Mouse (Mus musculus): Measurements from ENCODE around the gene Herc2. TPM values are rescaled to one million over a fixed set of nuclear protein-coding genes. Genes with fewer than 3 reads are reported as not detected.

The Herc2 gene
- total and polyA plus RNA-seq, 3 experiments: 4.0 to 51.5 (median 39.1) TPM

- Histone ChIP-seq H3K36me3 (replicated peaks) (peaks cover 84% of the 10 kb centered on the region), H3K27me3 (ENCODE audit: insufficient read depth, low read length) (no peaks in the 10 kb centered on the region)
Observed at GRCm38 (mm10) chr7:56089097-56089496, 39.1 kb downstream of the Herc2 start.

GRCm38 (mm10) chr7:56091445-56091844 lies 41.4 kb downstream of the Herc2 start:
- DNase-seq (ENCODE audit: low spot score) (no peak), ATAC-seq (ENCODE audit: extremely low read depth, insufficient number of reproducible peaks, low FRiP score, poor library complexity, severe bottlenecking) (no peak)
- Histone ChIP-seq H3K4me3 (ENCODE audit: low read depth, low read length) (no peak overlapping the region), H3K9me3 (replicated peaks) (no peaks in the 10 kb centered on the region), H3K27me3 (ENCODE audit: insufficient read depth, low read length) (no peaks in the 10 kb centered on the region), H3K36me3 (replicated peaks) (peaks cover 85% of the 10 kb centered on the region), H3K4me1 (ENCODE audit: insufficient read depth, low read depth, low read length) (no peaks in the 10 kb centered on the region)
- TF ChIP-seq POLR2AphosphoS5 (IDR thresholded peaks at IDR 0.05; ENCODE audit: insufficient replicate concordance, low read depth, low read length) (no peak), TAL1 (conservative IDR thresholded peaks at IDR 0.05; ENCODE audit: low read depth, low read length) (no peak), GATA1 (IDR thresholded peaks at IDR 0.05; ENCODE audit: borderline replicate concordance, low read length) (no peak), CTCF (IDR thresholded peaks at IDR 0.05; ENCODE audit: low read depth, low read length) (no peak), GATA2 (IDR thresholded peaks at IDR 0.05; ENCODE audit: borderline replicate concordance, low read depth, low read length) (no peak)

More at GRCm38 (mm10) chr7:56089097-56089496, 39.1 kb downstream of the Herc2 start:
- ATAC-seq (ENCODE audit: extremely low read depth, insufficient number of reproducible peaks, low FRiP score, poor library complexity, severe bottlenecking) (no peak), DNase-seq (ENCODE audit: low spot score) (no peak)
- no peak overlapping the region for H3K4me3 ChIP-seq (ENCODE audit: low read depth, low read length)
- H3K4me1 ChIP-seq (ENCODE audit: insufficient read depth, low read depth, low read length): no peaks in the 10 kb centered on the region
- H3K9me3 ChIP-seq (replicated peaks): no peaks in the 10 kb centered on the region
- TF ChIP-seq TAL1 (conservative IDR thresholded peaks at IDR 0.05; ENCODE audit: low read depth, low read length): no peak
- no peak for TF ChIP-seq CTCF (IDR thresholded peaks at IDR 0.05; ENCODE audit: low read depth, low read length)
- no peak for TF ChIP-seq POLR2AphosphoS5 (IDR thresholded peaks at IDR 0.05; ENCODE audit: insufficient replicate concordance, low read depth, low read length)
- no peak for TF ChIP-seq GATA2 (IDR thresholded peaks at IDR 0.05; ENCODE audit: borderline replicate concordance, low read depth, low read length)
- TF ChIP-seq GATA1 (IDR thresholded peaks at IDR 0.05; ENCODE audit: borderline replicate concordance, low read length): no peak

- no peak for ATAC-seq (ENCODE audit: extremely low read depth, insufficient number of reproducible peaks, low FRiP score, poor library complexity, severe bottlenecking)
- no peak overlapping the region for H3K4me3 ChIP-seq (ENCODE audit: low read depth, low read length)
- no peak for DNase-seq (ENCODE audit: low spot score)
- H3K36me3 ChIP-seq (replicated peaks): peaks cover 79% of the 10 kb centered on the region
- no peaks in the 10 kb centered on the region for H3K9me3 ChIP-seq (replicated peaks)
- TF ChIP-seq GATA1 (IDR thresholded peaks at IDR 0.05; ENCODE audit: borderline replicate concordance, low read length) (no peak), TAL1 (conservative IDR thresholded peaks at IDR 0.05; ENCODE audit: low read depth, low read length) (no peak), GATA2 (IDR thresholded peaks at IDR 0.05; ENCODE audit: borderline replicate concordance, low read depth, low read length) (no peak), CTCF (IDR thresholded peaks at IDR 0.05; ENCODE audit: low read depth, low read length) (no peak), POLR2AphosphoS5 (IDR thresholded peaks at IDR 0.05; ENCODE audit: insufficient replicate concordance, low read depth, low read length) (no peak)
- no peaks in the 10 kb centered on the region for H3K27me3 ChIP-seq (ENCODE audit: insufficient read depth, low read length)
- H3K4me1 ChIP-seq (ENCODE audit: insufficient read depth, low read depth, low read length): no peaks in the 10 kb centered on the region
Observed at GRCm38 (mm10) chr7:56102293-56102847, 52.4 kb downstream of the Herc2 start.

- Histone ChIP-seq H3K36me3 (replicated peaks) (peaks cover 53% of the 10 kb centered on the region), H3K4me1 (ENCODE audit: insufficient read depth, low read depth, low read length) (peaks cover 7% of the 10 kb centered on the region), H3K9me3 (replicated peaks) (no peaks in the 10 kb centered on the region), H3K27me3 (ENCODE audit: insufficient read depth, low read length) (no peaks in the 10 kb centered on the region), H3K4me3 (ENCODE audit: low read depth, low read length) (no peak overlapping the region)
- DNase-seq (ENCODE audit: low spot score) (no peak), ATAC-seq (ENCODE audit: extremely low read depth, insufficient number of reproducible peaks, low FRiP score, poor library complexity, severe bottlenecking) (no peak)
- TF ChIP-seq POLR2AphosphoS5 (IDR thresholded peaks at IDR 0.05; ENCODE audit: insufficient replicate concordance, low read depth, low read length): no peak
- TF ChIP-seq GATA1 (IDR thresholded peaks at IDR 0.05; ENCODE audit: borderline replicate concordance, low read length): no peak
- TF ChIP-seq CTCF (IDR thresholded peaks at IDR 0.05; ENCODE audit: low read depth, low read length): no peak
- TF ChIP-seq GATA2 (IDR thresholded peaks at IDR 0.05; ENCODE audit: borderline replicate concordance, low read depth, low read length): no peak
- no peak for TF ChIP-seq TAL1 (conservative IDR thresholded peaks at IDR 0.05; ENCODE audit: low read depth, low read length)
Observed at GRCm38 (mm10) chr7:56112999-56113398, 63.0 kb downstream of the Herc2 start.

GRCm38 (mm10) chr7:56114148-56114547 lies 64.2 kb downstream of the Herc2 start:
- Histone ChIP-seq H3K9me3 (replicated peaks) (no peaks in the 10 kb centered on the region), H3K36me3 (replicated peaks) (peaks cover 44% of the 10 kb centered on the region), H3K27me3 (ENCODE audit: insufficient read depth, low read length) (no peaks in the 10 kb centered on the region), H3K4me3 (ENCODE audit: low read depth, low read length) (no peak overlapping the region), H3K4me1 (ENCODE audit: insufficient read depth, low read depth, low read length) (peaks cover 7% of the 10 kb centered on the region)
- no peak for DNase-seq (ENCODE audit: low spot score)
- ATAC-seq (ENCODE audit: extremely low read depth, insufficient number of reproducible peaks, low FRiP score, poor library complexity, severe bottlenecking): peak; percentile 73
- TF ChIP-seq CTCF (IDR thresholded peaks at IDR 0.05; ENCODE audit: low read depth, low read length) (no peak), GATA2 (IDR thresholded peaks at IDR 0.05; ENCODE audit: borderline replicate concordance, low read depth, low read length) (no peak), POLR2AphosphoS5 (IDR thresholded peaks at IDR 0.05; ENCODE audit: insufficient replicate concordance, low read depth, low read length) (no peak), GATA1 (IDR thresholded peaks at IDR 0.05; ENCODE audit: borderline replicate concordance, low read length) (no peak), TAL1 (conservative IDR thresholded peaks at IDR 0.05; ENCODE audit: low read depth, low read length) (no peak)

- H3K36me3 ChIP-seq (replicated peaks): peaks cover 46% of the 10 kb centered on the region
- DNase-seq (ENCODE audit: low spot score): no peak
- no peaks in the 10 kb centered on the region for H3K4me1 ChIP-seq (ENCODE audit: insufficient read depth, low read depth, low read length)
Observed at GRCm38 (mm10) chr7:56120968-56121367, 71.0 kb downstream of the Herc2 start.

More at GRCm38 (mm10) chr7:56120968-56121367, 71.0 kb downstream of the Herc2 start:
- TF ChIP-seq POLR2AphosphoS5 (IDR thresholded peaks at IDR 0.05; ENCODE audit: insufficient replicate concordance, low read depth, low read length) (no peak), CTCF (IDR thresholded peaks at IDR 0.05; ENCODE audit: low read depth, low read length) (no peak)
- H3K4me3 ChIP-seq (ENCODE audit: low read depth, low read length): no peak overlapping the region
- no peaks in the 10 kb centered on the region for H3K27me3 ChIP-seq (ENCODE audit: insufficient read depth, low read length)
- no peak for ATAC-seq (ENCODE audit: extremely low read depth, insufficient number of reproducible peaks, low FRiP score, poor library complexity, severe bottlenecking)
- no peaks in the 10 kb centered on the region for H3K9me3 ChIP-seq (replicated peaks)
